Mouse (Mus musculus) kidney, adult 11 months (tissue): ENCODE data around the gene Sephs1.

ENCODE experiments used
- DNase-seq: peaks from one replicate; pipeline ENCODE4 v3.0.0; 2022

Sephs1 gene

GRCm38 (mm10) chr2:4908771-4909315, 27.5 kb downstream of the Sephs1 start:
- no peak for DNase-seq

- no peak for DNase-seq
Measured at GRCm38 (mm10) chr2:4909909-4910308, 28.5 kb downstream of the Sephs1 start.

- no peak for DNase-seq
Measured at GRCm38 (mm10) chr2:4910521-4910920, 29.2 kb downstream of the Sephs1 start.

DNA sequence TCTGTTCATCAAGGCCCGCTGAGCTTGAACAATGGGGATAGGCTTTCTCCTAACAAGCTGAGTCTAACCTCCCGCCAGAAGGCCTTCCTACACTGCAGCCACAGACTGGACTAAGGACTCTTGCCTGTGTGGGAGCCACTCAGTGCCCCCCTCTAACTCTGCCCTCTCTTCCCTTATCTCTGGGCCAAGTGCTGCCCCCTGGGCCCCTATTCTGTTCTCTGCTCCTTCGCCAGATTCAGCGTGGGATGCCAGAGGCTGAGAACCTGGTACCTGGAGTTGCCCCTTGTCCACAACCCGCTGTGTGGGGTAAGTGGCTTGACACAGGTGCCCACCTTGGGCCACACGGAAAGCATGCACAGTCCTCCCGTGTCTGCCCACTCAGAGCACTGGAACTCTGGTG, 32.6 kb downstream of the Sephs1 start:
- no peak for DNase-seq

GRCm38 (mm10) chr2:4916037-4916436, 34.7 kb downstream of the Sephs1 start:
- DNase-seq = no peak

DNA sequence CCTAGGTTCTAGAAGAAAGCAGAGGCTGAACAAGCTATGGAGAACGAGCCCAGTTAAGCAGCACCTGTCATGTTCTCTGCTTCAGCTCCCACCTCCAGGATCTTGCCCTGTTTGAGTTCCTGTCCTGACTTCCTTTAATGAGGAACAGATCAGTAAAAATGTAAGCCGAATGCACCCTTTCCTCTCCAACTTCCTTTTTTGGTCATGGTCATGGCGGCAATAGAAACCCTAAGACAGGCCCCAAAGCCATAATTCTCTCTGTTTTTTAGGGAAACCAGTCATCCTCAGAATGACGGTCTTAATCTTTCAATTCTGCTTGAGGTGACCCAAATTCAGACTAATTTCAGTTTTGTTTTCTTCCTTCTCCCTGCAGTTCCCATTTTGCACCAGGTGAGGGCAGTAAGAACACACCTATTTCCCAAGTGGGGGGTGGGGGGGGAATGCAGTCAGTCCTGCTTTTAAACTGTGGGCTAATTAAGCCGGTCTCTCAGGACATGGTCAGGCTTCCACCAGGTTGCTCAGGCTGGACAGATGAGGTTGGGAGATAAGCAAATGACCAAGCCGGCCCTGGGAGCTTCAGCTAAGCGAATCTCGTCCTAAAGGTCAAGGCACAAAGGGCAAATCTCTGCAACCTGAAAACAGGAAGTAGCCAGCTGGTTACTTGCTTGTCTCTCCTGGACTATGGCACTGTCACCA, 36.1 kb downstream of the Sephs1 start:
- peak; percentile 81 for DNase-seq

DNA sequence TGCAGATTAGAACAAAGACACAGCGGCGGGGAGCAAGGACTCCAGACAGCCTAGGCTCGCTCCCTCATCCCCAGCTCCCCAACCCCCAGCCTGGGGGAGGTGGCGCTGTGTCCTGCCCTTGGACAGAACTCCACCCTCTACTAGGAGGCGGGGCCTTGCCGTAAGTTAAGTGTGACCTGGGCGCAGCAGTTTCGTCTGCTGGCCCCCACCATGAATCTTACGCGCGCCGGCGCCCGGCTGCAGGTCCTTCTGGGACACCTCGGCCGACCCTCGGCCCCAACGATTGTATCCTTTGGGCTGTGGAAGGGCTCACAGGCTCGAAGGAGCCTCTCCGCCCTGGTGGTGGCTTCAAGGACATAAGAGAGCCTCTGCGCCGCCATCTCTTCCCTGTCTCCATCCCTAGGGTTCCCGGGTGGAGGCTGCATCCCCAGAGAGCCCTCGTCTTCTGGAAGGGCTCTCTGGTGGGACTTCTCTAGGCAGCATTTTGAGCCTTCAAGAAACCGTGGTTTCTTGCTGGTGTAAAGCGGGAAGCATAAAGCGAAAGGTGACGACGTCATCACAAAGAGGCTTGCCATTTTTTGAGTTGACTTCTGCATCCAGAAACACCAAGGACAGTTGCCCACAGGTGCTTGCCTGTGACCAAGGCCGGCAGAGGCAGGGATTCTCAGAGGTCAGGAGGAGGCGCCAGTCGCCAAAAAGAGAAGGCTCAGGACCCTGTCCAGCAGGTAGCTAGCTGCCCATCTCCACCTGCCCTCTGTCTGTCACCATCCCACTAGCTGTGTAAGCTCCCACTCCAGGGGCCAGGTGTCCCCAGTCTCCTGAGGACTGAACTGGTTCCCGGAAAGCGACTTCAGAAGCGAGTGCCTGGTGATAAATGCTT, 37.7 kb downstream of the Sephs1 start, which contains the start of gene Phyh:
Gene Phyh (plus strand): TSS at position 160 of the 880 bp plus-strand sequence.
- peak; percentile 94 for DNase-seq

GRCm38 (mm10) chr2:4921019-4921418, 39.7 kb downstream of the Sephs1 start:
- DNase-seq = no peak

- peak; percentile 69 for DNase-seq
Measured at GRCm38 (mm10) chr2:4922476-4923164, 41.3 kb downstream of the Sephs1 start.

GRCm38 (mm10) chr2:4927391-4927790, 46.0 kb downstream of the Sephs1 start:
- DNase-seq = no peak

DNA sequence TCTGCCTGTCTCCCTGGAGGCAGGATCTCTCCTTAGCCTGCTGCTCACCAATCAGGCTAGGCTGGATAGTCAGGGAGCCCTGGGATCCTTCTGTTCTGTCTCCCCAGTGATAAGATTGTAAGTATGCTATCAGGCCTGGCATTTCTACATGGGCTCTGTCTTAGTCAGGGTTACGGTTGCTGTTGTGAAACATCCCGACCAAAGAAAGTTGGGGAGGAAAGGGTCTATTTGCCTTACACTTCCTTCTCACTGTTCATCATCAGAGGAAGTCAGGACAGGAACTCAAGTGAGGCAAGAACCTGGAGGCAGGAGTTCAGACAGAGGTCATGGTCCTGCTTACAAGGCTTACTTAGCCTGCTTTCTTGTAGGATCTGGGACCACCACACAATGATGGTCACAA, 47.9 kb downstream of the Sephs1 start:
- DNase-seq = no peak

GRCm38 (mm10) chr2:4934516-4934915, 53.2 kb downstream of the Sephs1 start:
- no peak for DNase-seq

DNA sequence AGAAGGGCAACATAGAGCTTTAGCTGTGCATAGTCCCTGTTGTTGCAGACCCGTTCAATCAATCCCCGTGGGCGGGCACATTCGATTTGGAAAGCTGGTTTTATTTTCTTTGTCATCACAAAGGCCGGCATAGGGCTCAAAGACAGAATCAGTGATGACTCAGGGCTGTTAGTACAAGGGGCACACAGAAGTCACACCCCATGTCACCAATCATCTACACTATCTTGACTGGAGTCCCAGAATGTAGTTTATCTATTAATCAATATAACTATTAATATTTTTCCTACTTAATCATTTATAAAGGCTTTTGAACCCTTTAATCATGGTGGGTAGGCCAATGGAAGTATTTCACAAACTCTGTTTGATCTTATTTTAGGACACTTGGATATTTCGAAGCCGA, 56.6 kb downstream of the Sephs1 start:
- no peak for DNase-seq

DNA sequence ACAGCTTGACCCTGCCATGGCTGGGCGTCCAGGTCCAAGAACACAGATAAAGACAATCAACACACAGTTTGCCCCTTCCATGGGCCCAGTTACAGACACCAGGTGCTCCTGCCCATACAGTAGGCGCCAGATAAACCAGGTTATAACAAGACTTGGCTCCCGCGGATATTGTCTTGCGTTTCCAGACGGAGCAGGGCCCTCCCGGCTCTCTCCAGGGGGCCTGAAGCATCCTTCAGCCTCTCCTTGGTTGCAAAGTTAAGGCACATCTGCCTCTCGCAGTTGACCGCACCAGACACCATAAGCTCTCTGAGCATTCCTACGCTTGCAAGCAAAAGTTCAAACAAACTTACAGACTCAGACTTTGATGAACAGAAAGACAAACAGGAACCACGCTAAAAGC, 59.5 kb downstream of the Sephs1 start:
- no peak for DNase-seq

- DNase-seq = peak; percentile 26
Measured at GRCm38 (mm10) chr2:4949691-4950090, 68.3 kb downstream of the Sephs1 start.

DNA sequence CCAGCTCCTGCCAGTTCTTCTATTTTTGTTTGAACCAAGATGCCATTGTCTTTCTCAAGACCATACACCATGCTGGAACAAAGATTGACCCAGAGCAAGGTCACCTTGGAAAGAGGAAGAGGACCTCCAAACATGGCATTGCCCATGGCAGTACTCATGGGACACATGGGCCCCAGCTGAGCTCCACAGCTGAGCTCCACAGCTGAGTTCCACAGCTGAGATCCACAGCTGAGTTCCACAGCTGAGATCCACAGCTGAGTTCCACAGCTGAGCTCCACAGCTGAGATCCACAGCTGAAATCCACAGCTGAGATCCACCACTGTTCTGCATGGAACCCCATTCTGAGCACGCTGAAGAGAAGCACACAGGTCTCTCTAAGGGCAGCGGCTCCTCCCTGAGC, 69.6 kb downstream of the Sephs1 start:
- DNase-seq = no peak

DNA sequence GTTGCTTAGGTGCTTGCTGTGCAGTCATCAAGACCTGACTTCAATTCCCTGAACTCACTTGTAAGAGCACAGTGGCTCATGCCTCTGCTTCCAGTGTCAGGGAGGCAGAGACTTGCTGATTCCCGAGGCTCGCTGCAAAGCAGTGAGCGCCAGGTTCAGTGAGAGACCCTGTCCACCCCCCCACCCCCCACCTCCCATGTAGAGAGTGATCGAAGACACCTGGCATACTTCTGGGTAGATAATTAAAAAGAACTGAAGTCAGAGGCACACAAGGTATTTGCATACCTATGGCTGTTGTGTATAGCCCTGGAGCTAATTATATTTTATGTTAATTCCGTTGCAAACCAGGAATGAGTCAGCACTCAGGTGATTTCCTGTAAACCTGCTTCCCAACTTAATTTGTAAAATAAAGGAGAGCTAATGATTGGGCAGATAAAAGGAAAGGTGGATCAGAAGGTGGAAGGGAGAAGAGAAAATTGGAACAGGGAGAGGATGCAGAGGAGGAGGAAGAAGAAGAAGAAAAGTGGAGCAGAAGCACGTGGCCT, 72.9 kb downstream of the Sephs1 start:
- DNase-seq = no peak

GRCm38 (mm10) chr2:4958039-4958438, 76.7 kb downstream of the Sephs1 start:
- DNase-seq = no peak
